Mouse (Mus musculus): ENCODE data around the gene Sox6. TPM values are rescaled to one million over a fixed set of nuclear protein-coding genes. Genes with fewer than 3 reads are reported as not detected.
A peak's percentile ranks its signal among the peaks of the same experiment; 100 is the strongest.

Sox6 gene
- polyA plus RNA-seq, 1 experiment from 2014 or later = 84.4 TPM

DNA sequence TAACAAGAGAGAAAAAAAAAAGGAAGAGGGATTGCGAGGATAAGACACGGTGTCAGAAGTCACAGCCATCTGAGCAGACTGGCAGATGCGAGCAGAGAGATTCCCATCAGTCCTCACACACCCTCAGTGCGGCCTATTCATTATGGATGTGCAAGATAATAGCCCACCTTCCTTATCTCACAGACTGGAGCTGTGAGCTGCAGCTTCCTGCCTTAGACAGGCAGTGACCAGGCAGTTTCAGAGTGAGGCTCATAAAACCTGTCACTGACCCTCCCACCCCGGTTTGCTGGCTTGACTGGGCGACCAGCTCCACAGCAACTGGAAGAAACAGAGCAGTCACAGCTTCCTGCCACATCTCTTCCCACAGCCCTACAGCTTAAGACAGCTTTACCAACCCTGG, 96.8 kb downstream of the Sox6 start:
- peak overlapping the region; percentile 90 for H3K27ac ChIP-seq (replicated peaks)
- H3K4me1 ChIP-seq (replicated peaks) = peaks cover 27% of the 10 kb centered on the region
- H3K9me3 ChIP-seq (replicated peaks) = no peaks in the 10 kb centered on the region
- 12% methylated on average over 6 of the region's 6 CpGs for WGBS (ENCODE audit: insufficient replicate concordance)
- ATAC-seq (ENCODE audit: insufficient read depth) = peak; percentile 100
- H3K4me3 ChIP-seq (replicated peaks) = no peak overlapping the region
- H3K27me3 ChIP-seq = no peaks in the 10 kb centered on the region
- no peaks in the 10 kb centered on the region for H3K36me3 ChIP-seq (replicated peaks)
- H3K4me2 ChIP-seq = peak overlapping the region; percentile 57
- H3K9ac ChIP-seq = peak overlapping the region; percentile 35; the same call in 1 of the 2 replicates

DNA sequence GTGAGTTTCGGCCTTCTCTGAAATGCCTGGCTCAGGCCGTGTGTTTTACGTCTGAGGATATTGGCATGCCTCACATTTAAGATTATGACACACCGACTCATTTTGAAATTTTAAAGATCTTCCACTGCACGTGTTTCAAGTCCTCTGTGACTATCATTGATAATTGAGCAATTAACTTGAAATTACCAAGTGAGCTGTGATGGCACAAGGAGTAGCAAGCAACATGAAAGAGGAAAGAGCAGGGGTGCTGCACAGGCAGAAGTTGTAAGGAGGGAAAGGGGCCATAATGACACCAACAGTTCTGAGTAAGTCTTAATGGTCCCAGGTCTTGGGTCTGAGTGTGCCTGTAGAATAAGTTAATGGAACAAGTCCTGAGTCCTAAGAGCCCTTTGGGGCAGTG, 99.3 kb downstream of the Sox6 start:
- ATAC-seq (ENCODE audit: insufficient read depth) = no peak
- no peaks in the 10 kb centered on the region for H3K9me3 ChIP-seq (replicated peaks)
- no peak overlapping the region for H3K9ac ChIP-seq
- 78% methylated on average over 5 of the region's 5 CpGs for WGBS (ENCODE audit: insufficient replicate concordance)
- no peaks in the 10 kb centered on the region for H3K36me3 ChIP-seq (replicated peaks)
- H3K27ac ChIP-seq (replicated peaks) = no peak overlapping the region
- H3K4me1 ChIP-seq (replicated peaks) = peaks cover 25% of the 10 kb centered on the region
- H3K27me3 ChIP-seq = no peaks in the 10 kb centered on the region
- H3K4me2 ChIP-seq = no peak overlapping the region
- no peak overlapping the region for H3K4me3 ChIP-seq (replicated peaks)

DNA sequence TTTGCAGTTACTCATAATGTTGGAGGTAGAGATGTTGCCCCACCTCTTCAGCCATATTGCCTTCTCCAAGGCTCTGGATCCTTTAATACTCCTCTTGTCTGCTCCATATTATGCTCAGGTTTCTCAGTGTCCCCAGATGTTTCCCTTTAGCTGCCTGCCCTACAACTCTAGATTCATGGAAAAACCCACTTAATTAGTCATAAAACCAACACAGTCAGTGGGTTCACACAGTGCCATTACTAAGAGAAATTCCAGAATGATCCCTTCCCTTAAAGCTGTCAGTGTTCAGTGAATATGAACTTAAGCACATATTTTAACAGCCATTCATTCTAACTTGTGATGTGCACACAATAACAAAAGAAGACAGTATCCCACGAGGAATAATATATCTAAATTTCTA, 101.7 kb downstream of the Sox6 start:
- no peaks in the 10 kb centered on the region for H3K36me3 ChIP-seq (replicated peaks)
- 63% methylated on average over 1 of the region's 1 CpGs for WGBS (ENCODE audit: insufficient replicate concordance)

DNA sequence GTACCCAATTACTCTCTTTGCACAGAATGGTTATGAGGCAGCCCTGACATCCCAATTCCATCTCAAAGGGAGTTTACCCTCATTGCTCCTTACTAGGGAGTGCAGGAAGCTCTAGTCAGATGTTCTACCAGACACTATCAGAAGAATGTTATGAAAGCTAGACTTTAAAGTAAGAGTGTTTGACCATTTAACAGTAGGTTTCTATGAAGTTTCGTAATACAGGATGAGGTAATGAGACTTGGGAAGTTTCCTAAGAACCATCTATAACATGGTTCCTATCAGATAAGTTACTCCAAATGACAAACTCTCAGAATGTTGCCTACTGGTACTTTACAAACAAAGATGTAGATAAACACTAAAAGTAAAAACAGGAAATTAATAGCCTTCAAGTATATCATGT, 123.3 kb downstream of the Sox6 start:
- Histone ChIP-seq H3K36me3 (replicated peaks) (no peaks in the 10 kb centered on the region), H3K9ac (no peak overlapping the region), H3K27ac (replicated peaks) (no peak overlapping the region), H3K27me3 (peaks cover 27% of the 10 kb centered on the region), H3K4me1 (replicated peaks) (no peaks in the 10 kb centered on the region), H3K4me2 (no peak overlapping the region), H3K4me3 (replicated peaks) (no peak overlapping the region), H3K9me3 (replicated peaks) (no peaks in the 10 kb centered on the region)
- 51% methylated on average over 1 of the region's 1 CpGs for WGBS (ENCODE audit: insufficient replicate concordance)
- ATAC-seq (ENCODE audit: insufficient read depth) = no peak

More for the DNA sequence above, 101.7 kb downstream of the Sox6 start:
- Histone ChIP-seq H3K27ac (replicated peaks) (no peak overlapping the region), H3K4me3 (replicated peaks) (no peak overlapping the region), H3K4me2 (no peak overlapping the region), H3K9ac (no peak overlapping the region), H3K4me1 (replicated peaks) (peaks cover 18% of the 10 kb centered on the region), H3K9me3 (replicated peaks) (no peaks in the 10 kb centered on the region), H3K27me3 (no peaks in the 10 kb centered on the region)
- no peak for ATAC-seq (ENCODE audit: insufficient read depth)

DNA sequence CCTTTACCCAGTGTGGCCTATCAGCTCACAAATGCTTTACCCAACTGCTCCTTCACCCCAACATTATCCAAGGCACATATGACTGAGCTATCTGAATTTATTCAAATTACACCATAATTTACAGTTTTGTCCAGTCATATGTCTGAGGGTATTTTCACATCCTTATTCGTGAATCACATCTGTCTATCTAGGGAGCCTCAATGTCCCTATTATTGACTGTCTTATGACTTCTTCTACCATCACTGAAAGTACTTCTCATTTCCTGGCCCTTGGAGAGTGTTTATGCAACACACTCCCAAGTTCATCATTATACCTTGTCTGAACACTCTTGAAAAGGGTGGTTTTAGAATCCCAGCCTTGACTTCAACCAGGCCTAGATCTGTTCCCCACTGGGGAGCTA, 128.3 kb downstream of the Sox6 start:
- ATAC-seq (ENCODE audit: insufficient read depth) = no peak
- WGBS (ENCODE audit: insufficient replicate concordance) = 79% methylated on average over 1 of the region's 1 CpGs

DNA sequence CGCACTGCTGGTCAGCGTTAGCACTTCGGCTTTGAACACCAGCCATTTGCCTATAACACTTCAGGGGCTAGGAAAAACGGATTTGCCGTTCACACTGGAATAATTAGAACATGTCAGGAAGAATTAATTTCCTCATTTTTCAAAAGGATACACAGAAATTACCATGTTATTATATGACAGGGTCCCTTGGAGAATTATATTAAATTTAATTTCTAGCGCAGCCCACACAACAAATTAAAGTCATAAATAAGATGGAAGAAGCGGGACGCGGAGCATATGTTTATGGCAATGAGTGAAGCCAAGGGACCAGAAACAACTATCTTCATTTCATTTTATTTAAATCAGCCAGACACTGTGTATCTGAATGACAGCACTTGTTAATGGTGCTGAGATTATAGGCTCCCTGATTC, 133.8 kb downstream of the Sox6 start:
- Histone ChIP-seq H3K27me3 (peaks cover 14% of the 10 kb centered on the region), H3K9me3 (replicated peaks) (no peaks in the 10 kb centered on the region), H3K27ac (replicated peaks) (no peak overlapping the region), H3K4me3 (replicated peaks) (no peak overlapping the region), H3K4me2 (no peak overlapping the region), H3K36me3 (replicated peaks) (no peaks in the 10 kb centered on the region), H3K4me1 (replicated peaks) (peaks cover 16% of the 10 kb centered on the region), H3K9ac (no peak overlapping the region)
- WGBS (ENCODE audit: insufficient replicate concordance) = 83% methylated on average over 9 of the region's 9 CpGs
- ATAC-seq (ENCODE audit: insufficient read depth) = no peak

More for the DNA sequence above, 128.3 kb downstream of the Sox6 start:
- Histone ChIP-seq H3K9me3 (replicated peaks) (no peaks in the 10 kb centered on the region), H3K27ac (replicated peaks) (no peak overlapping the region), H3K4me2 (no peak overlapping the region), H3K9ac (no peak overlapping the region), H3K27me3 (peaks cover 22% of the 10 kb centered on the region), H3K4me1 (replicated peaks) (no peaks in the 10 kb centered on the region), H3K4me3 (replicated peaks) (no peak overlapping the region), H3K36me3 (replicated peaks) (no peaks in the 10 kb centered on the region)

DNA sequence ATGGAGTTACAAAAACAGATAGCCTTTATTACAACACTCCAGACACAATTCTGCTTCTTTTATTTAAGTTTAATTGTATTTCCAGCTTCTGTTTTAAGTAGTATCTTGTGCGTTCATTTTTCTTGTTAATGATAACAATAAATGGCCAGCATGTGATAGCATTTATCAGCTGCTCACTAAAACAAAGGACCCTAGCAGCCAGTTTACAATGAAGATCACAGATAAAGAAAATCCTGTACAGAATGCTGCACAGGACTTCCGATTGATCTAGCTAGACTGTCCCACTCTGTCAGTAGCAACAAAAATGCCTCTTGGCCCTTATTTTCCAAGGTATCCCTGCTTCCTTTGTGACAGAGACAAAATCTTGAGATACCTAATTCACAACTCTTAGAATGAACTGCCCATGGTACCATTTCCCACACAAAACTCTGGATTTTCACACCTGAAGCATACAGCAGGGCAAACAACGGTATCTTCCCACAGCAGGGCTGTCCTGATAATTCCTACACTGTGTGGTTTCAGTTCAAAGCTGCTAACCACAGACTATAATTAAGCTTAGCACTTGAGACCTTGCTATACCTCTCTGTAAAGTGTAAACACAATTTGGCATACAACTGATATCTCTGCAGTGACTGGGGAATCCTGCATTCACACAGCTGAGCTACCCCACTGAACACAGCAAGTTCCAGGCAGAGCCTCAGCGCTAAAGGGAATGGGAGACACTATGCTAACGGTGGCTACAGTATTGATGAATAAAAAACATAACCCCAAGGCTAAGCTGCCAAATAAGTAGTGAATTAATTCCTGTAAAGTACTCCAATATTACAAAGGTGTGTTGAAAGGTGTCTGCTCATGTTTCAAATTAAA, 134.4 kb downstream of the Sox6 start:
- WGBS (ENCODE audit: insufficient replicate concordance) = 27% methylated on average over 5 of the region's 5 CpGs
- ATAC-seq (ENCODE audit: insufficient read depth) = peak; percentile 74
- H3K4me3 ChIP-seq (replicated peaks) = no peak overlapping the region

DNA sequence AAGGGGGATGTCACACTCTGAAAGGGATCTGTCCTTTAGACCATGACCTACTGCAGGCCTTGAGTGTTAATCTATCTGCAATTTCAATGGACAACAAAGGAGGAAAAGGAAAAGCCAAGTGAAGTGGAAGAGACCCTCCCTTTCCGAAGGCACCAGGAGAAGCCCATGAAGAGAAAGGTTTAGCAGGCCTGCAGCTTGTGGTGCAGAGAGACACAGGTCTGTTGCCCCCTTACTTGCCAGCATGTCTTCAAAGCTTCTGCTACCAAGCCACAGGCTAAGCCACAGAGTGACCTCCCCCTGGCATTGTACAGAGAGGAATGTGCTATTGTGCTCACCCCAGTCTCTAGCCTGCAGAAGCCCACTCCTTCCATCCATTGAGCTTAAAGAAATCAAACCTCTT, 135.2 kb downstream of the Sox6 start:
- Histone ChIP-seq H3K36me3 (replicated peaks) (no peaks in the 10 kb centered on the region), H3K9ac (no peak overlapping the region), H3K4me1 (replicated peaks) (peaks cover 16% of the 10 kb centered on the region), H3K27ac (replicated peaks) (no peak overlapping the region), H3K4me2 (no peak overlapping the region), H3K4me3 (replicated peaks) (no peak overlapping the region), H3K27me3 (peaks cover 14% of the 10 kb centered on the region; the same call in 1 of the 2 replicates), H3K9me3 (replicated peaks) (no peaks in the 10 kb centered on the region)
- 72% methylated on average over 1 of the region's 1 CpGs for WGBS (ENCODE audit: insufficient replicate concordance)
- ATAC-seq (ENCODE audit: insufficient read depth) = no peak

More for the DNA sequence above, 134.4 kb downstream of the Sox6 start:
- no peak overlapping the region for H3K9ac ChIP-seq
- peaks cover 16% of the 10 kb centered on the region for H3K4me1 ChIP-seq (replicated peaks)
- peaks cover 14% of the 10 kb centered on the region; the same call in 1 of the 2 replicates for H3K27me3 ChIP-seq
- no peak overlapping the region; the same call in 1 of the 2 replicates for H3K4me2 ChIP-seq
- H3K27ac ChIP-seq (replicated peaks) = no peak overlapping the region; the same call in 1 of the 2 replicates
- no peaks in the 10 kb centered on the region for H3K9me3 ChIP-seq (replicated peaks)
- no peaks in the 10 kb centered on the region for H3K36me3 ChIP-seq (replicated peaks)

DNA sequence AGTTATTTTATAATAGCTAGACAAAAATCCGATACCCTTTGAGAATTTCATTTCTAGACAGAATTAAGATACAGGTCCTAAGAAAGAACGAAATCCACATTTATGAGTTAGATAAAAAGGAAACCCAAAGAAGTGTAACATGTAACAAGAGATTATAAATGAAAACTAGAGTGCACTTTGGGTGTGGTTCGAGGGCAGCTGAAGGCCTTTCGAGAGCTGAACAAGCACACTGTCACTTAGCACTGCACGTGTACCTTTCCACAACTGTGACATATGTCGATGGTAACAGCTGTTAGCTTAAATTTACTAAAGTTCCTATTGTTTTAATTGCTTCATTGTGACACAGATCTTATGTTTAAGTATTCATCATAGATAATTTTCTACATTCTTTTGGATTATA, 142.8 kb downstream of the Sox6 start:
- H3K9me3 ChIP-seq (replicated peaks) = no peaks in the 10 kb centered on the region
- H3K27me3 ChIP-seq = no peaks in the 10 kb centered on the region
- no peaks in the 10 kb centered on the region for H3K36me3 ChIP-seq (replicated peaks)
- ATAC-seq (ENCODE audit: insufficient read depth) = peak; percentile 44
- H3K27ac ChIP-seq (replicated peaks) = peak overlapping the region; percentile 95
- peaks cover 56% of the 10 kb centered on the region for H3K4me1 ChIP-seq (replicated peaks)
- peak overlapping the region; percentile 61; the same call in 1 of the 2 replicates for H3K4me2 ChIP-seq
- WGBS (ENCODE audit: insufficient replicate concordance) = 30% methylated on average over 6 of the region's 6 CpGs
- no peak overlapping the region; the same call in 1 of the 2 replicates for H3K9ac ChIP-seq
- H3K4me3 ChIP-seq (replicated peaks) = no peak overlapping the region

DNA sequence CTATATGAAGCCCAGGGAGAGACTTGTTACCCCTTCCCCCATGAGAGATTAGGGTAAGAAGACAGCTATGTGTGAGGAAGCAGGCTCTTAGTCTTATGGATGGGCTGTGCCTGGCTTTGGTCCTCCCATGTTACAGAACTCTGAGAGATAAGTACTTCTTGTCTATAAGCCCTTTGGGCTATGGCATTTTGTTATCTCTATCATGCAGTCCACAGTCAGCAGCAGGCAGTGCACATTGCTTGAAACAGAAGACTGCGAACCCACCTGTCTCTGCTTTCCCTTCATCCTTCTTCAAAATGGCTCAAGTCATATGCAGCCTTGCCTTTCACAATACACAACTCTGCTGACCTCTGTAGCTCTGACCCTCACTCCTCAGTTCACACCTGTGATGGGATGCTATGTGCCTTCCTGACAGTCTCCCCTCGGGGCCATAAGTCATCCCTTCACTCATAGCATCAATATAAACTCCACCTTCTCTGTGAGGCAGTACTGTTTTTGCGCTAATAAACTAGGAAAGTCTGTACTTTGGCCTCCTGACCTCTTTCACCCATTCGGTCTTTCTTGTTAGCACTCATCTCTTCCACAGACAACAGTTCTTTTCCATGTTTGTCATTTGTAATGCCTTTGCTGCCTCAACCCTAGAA, 143.4 kb downstream of the Sox6 start:
- Histone ChIP-seq H3K9ac (peak overlapping the region; percentile 44), H3K27me3 (no peaks in the 10 kb centered on the region), H3K4me1 (replicated peaks) (peaks cover 62% of the 10 kb centered on the region), H3K4me3 (replicated peaks) (peak overlapping the region; percentile 19; the same call in 1 of the 2 replicates), H3K9me3 (replicated peaks) (no peaks in the 10 kb centered on the region), H3K4me2 (peak overlapping the region; percentile 61), H3K27ac (replicated peaks) (peak overlapping the region; percentile 95), H3K36me3 (replicated peaks) (no peaks in the 10 kb centered on the region)
- peak; percentile 99 for ATAC-seq (ENCODE audit: insufficient read depth)
- 45% methylated on average over 4 of the region's 4 CpGs for WGBS (ENCODE audit: insufficient replicate concordance)

DNA sequence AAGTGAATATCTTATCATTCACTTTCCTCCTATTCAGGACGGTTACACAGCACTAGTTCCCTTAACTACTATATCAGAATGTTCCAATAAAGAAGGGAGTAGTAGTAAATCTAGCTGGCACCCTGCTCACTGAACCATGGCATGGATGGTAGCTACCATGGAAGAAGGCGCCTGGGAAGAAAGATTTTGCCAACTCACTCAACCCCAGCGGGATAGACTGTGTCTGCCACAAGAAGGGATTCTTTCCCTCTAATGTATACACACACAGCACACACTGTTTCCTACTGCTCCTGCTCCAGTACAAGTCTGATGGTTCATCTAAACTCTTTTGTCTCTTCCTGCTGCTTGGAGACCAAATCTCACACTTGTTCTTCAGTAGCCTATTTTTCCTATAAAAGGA, 147.1 kb downstream of the Sox6 start:
- H3K9me3 ChIP-seq (replicated peaks) = no peaks in the 10 kb centered on the region
- H3K27ac ChIP-seq (replicated peaks) = no peak overlapping the region
- H3K4me1 ChIP-seq (replicated peaks) = peaks cover 77% of the 10 kb centered on the region
- no peaks in the 10 kb centered on the region for H3K36me3 ChIP-seq (replicated peaks)
- 67% methylated on average over 3 of the region's 3 CpGs for WGBS (ENCODE audit: insufficient replicate concordance)
- H3K4me2 ChIP-seq = no peak overlapping the region
- H3K9ac ChIP-seq = no peak overlapping the region
- H3K4me3 ChIP-seq (replicated peaks) = no peak overlapping the region
- H3K27me3 ChIP-seq = no peaks in the 10 kb centered on the region
- no peak for ATAC-seq (ENCODE audit: insufficient read depth)

All from liver, embryonic 15.5 days (tissue).